Mouse (Mus musculus) intestine, embryonic 16.5 days (tissue): ENCODE measurements around the gene Gpr162. TPM values are rescaled to one million over a fixed set of nuclear protein-coding genes. Genes with fewer than 3 reads are reported as not detected.
"Not testable (repeated sequence)": the region's sequence is repeated elsewhere in the genome, so short reads cannot be mapped to it uniquely, and the experiment has no call there.

ENCODE experiments used
- ATAC-seq: fragments of 200-750 bp; cut with Nextera tagmentation; 2 replicates; pipeline ENCODE4 v1.8.0; 2017; ENCODE audit warnings: moderate TSS enrichment, moderate library complexity
- H3K27ac ChIP-seq: fragments of 300-500 bp; sonication (generic); 2 replicates; pipeline ENCODE4 v1.5.1; 2014; ENCODE audit warnings: mild to moderate bottlenecking, low read length
- H3K27me3 ChIP-seq: fragments of 300-500 bp; sonication (generic); replicated peaks from 2 replicates; pipeline ENCODE4 v1.6.1; 2014; ENCODE audit warnings: low read length, control low read depth, mixed read lengths; ENCODE audit not compliant: control insufficient read depth, insufficient read depth
- H3K36me3 ChIP-seq: fragments of 300-500 bp; sonication (generic); 2 replicates; pipeline ENCODE4 v1.6.1; 2014; ENCODE audit warnings: low read length, control low read depth; ENCODE audit not compliant: control insufficient read depth, insufficient read depth
- H3K4me1 ChIP-seq: fragments of 300-500 bp; sonication (generic); 2 replicates; pipeline ENCODE4 v1.6.1; 2014; ENCODE audit warnings: low read length, control low read depth, mixed read lengths; ENCODE audit not compliant: control insufficient read depth, insufficient read depth
- H3K4me2 ChIP-seq: fragments of 300-500 bp; sonication (generic); 2 replicates; pipeline ENCODE4 v1.6.1; 2014; ENCODE audit warnings: low read depth, low read length, control low read depth
- H3K4me3 ChIP-seq: fragments of 300-500 bp; sonication (generic); 2 replicates; pipeline ENCODE4 v1.5.1; 2014; ENCODE audit warnings: mild to moderate bottlenecking, low read length
- H3K9ac ChIP-seq: fragments of 300-500 bp; sonication (generic); 2 replicates; pipeline ENCODE4 v1.6.1; 2014; ENCODE audit warnings: low read depth, low read length
- H3K9me3 ChIP-seq: fragments of 300-500 bp; sonication (generic); 2 replicates; pipeline ENCODE4 v1.6.1; 2016; ENCODE audit warnings: low read length, control low read depth; ENCODE audit not compliant: control insufficient read depth
- WGBS: fragments of 180-500 bp; shearing (Covaris S2); extraction: QIAGEN DNeasy Blood & Tissue Kit; methylation state at CpG from one replicate; pipeline ENCODE4 v1.1.7; 2014; 5-methylcytosine and 5-hydroxymethylcytosine counted together
- polyA plus RNA-seq: library from polyadenylated mRNA; unstranded; fragments of >200 nt; fragmentation: Nextera tagmentation; extraction: Ambion mirVana; gene quantifications from 2 replicates; pipeline ENCODE4 v1.2.1, GENCODE M21; 2015

The Gpr162 gene
- polyA plus RNA-seq, 1 experiment from 2014 or later = 0.77 TPM

- H3K9ac ChIP-seq = peak overlapping the region; percentile 6; the same call in 1 of the 2 replicates
- H3K9me3 ChIP-seq = no peaks in the 10 kb centered on the region
- H3K4me2 ChIP-seq = no peak overlapping the region
- ATAC-seq = no peak
- H3K27me3 ChIP-seq = no peaks in the 10 kb centered on the region
- peaks cover 6% of the 10 kb centered on the region; the same call in 1 of the 2 replicates for H3K4me1 ChIP-seq
- no peaks in the 10 kb centered on the region for H3K36me3 ChIP-seq
- H3K4me3 ChIP-seq = no peak overlapping the region
- no peak overlapping the region for H3K27ac ChIP-seq
These were observed 38.1 kb upstream of the Gpr162 start for GRCm38 (mm10) chr6:124901851-124902250.

- no peaks in the 10 kb centered on the region for H3K27me3 ChIP-seq
- WGBS = 64% methylated on average over 10 of the region's 10 CpGs
These were observed 37.2 kb upstream of the Gpr162 start for GRCm38 (mm10) chr6:124900801-124901480.

GRCm38 (mm10) chr6:124900056-124900800, 36.4 kb upstream of the Gpr162 start:
- no peaks in the 10 kb centered on the region for H3K36me3 ChIP-seq
- H3K9me3 ChIP-seq = no peaks in the 10 kb centered on the region
- H3K4me3 ChIP-seq = no peak overlapping the region
- H3K4me1 ChIP-seq = peaks cover 6% of the 10 kb centered on the region; the same call in 1 of the 2 replicates
- WGBS = 63% methylated on average over 8 of the region's 8 CpGs
- ATAC-seq = no peak
- H3K27ac ChIP-seq = no peak overlapping the region
- H3K4me2 ChIP-seq = no peak overlapping the region
- H3K9ac ChIP-seq = no peak overlapping the region
- no peaks in the 10 kb centered on the region for H3K27me3 ChIP-seq

More at GRCm38 (mm10) chr6:124900801-124901480, 37.2 kb upstream of the Gpr162 start:
- no peak overlapping the region for H3K9ac ChIP-seq
- no peak overlapping the region for H3K4me2 ChIP-seq
- ATAC-seq = no peak
- no peak overlapping the region for H3K4me3 ChIP-seq
- no peaks in the 10 kb centered on the region for H3K9me3 ChIP-seq
- peaks cover 6% of the 10 kb centered on the region; the same call in 1 of the 2 replicates for H3K4me1 ChIP-seq
- no peak overlapping the region for H3K27ac ChIP-seq
- no peaks in the 10 kb centered on the region for H3K36me3 ChIP-seq

GRCm38 (mm10) chr6:124898359-124898758, 34.6 kb upstream of the Gpr162 start:
- Histone ChIP-seq H3K4me1 (no peaks in the 10 kb centered on the region), H3K9ac (no peak overlapping the region), H3K27ac (no peak overlapping the region), H3K36me3 (no peaks in the 10 kb centered on the region), H3K9me3 (no peaks in the 10 kb centered on the region), H3K4me3 (no peak overlapping the region), H3K4me2 (no peak overlapping the region), H3K27me3 (no peaks in the 10 kb centered on the region)
- no peak for ATAC-seq
- 38% methylated on average over 3 of the region's 3 CpGs for WGBS

GRCm38 (mm10) chr6:124894113-124894512, 30.3 kb upstream of the Gpr162 start:
- H3K9me3 ChIP-seq, ATAC-seq, H3K27me3 ChIP-seq, H3K4me1 ChIP-seq, H3K4me2 ChIP-seq, H3K36me3 ChIP-seq, H3K27ac ChIP-seq, H3K4me3 ChIP-seq, H3K9ac ChIP-seq: not testable (repeated sequence)
- 87% methylated on average over 2 of the region's 2 CpGs for WGBS

- Histone ChIP-seq H3K9ac (no peak overlapping the region), H3K27ac (no peak overlapping the region), H3K4me3 (no peak overlapping the region), H3K4me2 (no peak overlapping the region), H3K27me3 (0 out of 2 replicates have a peak, but pooled peaks cover 2% of the 10 kb centered on the region), H3K9me3 (no peaks in the 10 kb centered on the region), H3K36me3 (no peaks in the 10 kb centered on the region), H3K4me1 (no peaks in the 10 kb centered on the region)
- 61% methylated on average over 6 of the region's 6 CpGs for WGBS
- no peak for ATAC-seq
These were observed 27.2 kb upstream of the Gpr162 start for GRCm38 (mm10) chr6:124890997-124891396.

- Histone ChIP-seq H3K9me3 (no peaks in the 10 kb centered on the region), H3K9ac (no peak overlapping the region), H3K4me3 (no peak overlapping the region), H3K36me3 (no peaks in the 10 kb centered on the region), H3K27ac (no peak overlapping the region), H3K4me1 (no peaks in the 10 kb centered on the region), H3K4me2 (no peak overlapping the region), H3K27me3 (0 out of 2 replicates have a peak, but pooled peaks cover 2% of the 10 kb centered on the region)
- no peak for ATAC-seq
- WGBS = 86% methylated on average over 6 of the region's 6 CpGs
These were observed 24.9 kb upstream of the Gpr162 start for GRCm38 (mm10) chr6:124888555-124889125.

GRCm38 (mm10) chr6:124887986-124888385, 24.2 kb upstream of the Gpr162 start, which contains the start of gene Cd4:
TSS of gene Cd4 (minus strand) at chr6:124888221.
- no peaks in the 10 kb centered on the region for H3K4me1 ChIP-seq
- no peaks in the 10 kb centered on the region for H3K9me3 ChIP-seq
- H3K4me2 ChIP-seq = no peak within 1 kb of the TSS
- no peak for ATAC-seq
- no peak within 1 kb of the TSS for H3K9ac ChIP-seq
- H3K27ac ChIP-seq = no peak within 1 kb of the TSS
- no peaks in the 10 kb centered on the region for H3K36me3 ChIP-seq
- no peak within 1 kb of the TSS for H3K4me3 ChIP-seq
- WGBS = 74% methylated on average over 9 of the region's 9 CpGs
- H3K27me3 ChIP-seq = 0 out of 2 replicates have a peak, but pooled peaks cover 2% of the 10 kb centered on the region

GRCm38 (mm10) chr6:124885956-124886381, 22.2 kb upstream of the Gpr162 start:
- Histone ChIP-seq H3K4me1 (no peaks in the 10 kb centered on the region), H3K36me3 (no peaks in the 10 kb centered on the region), H3K27me3 (no peaks in the 10 kb centered on the region), H3K4me2 (no peak overlapping the region), H3K9ac (no peak overlapping the region), H3K4me3 (no peak overlapping the region), H3K9me3 (no peaks in the 10 kb centered on the region), H3K27ac (no peak overlapping the region)
- 94% methylated on average over 8 of the region's 8 CpGs for WGBS
- no peak for ATAC-seq
